13 mouse cellular contexts compared by ENCODE assay signal in the genomic region with DNA sequence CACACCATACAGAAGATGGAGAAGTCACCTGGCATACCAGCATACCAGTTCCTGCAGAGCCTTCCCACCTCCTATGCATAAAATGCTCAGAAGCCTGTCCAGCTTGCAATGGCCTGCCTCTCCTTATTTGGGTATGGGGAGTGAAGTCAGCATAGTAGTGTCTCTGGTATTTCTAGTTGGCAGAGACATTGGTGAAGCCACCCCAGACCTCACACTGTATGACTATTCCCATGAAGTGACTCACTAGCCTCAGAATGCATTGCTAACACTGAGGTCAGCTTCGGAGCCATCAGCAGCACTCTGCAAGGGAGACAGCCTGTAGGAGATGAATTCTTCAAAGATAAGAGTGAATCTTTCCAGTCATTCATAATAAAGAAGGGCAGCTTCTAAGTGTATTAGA.
DNase-seq lines count a peak whose midpoint lies in the region; ATAC-seq and TF ChIP-seq lines count a peak whose summit lies in the region.
"Had no signal": no experiment of that assay in that cellular context is flagged by ENCODE, and none has a peak within 500 bp of the region (broad histone marks: within the 10 kb centered on the region; RNA-seq: fewer than 3 reads in every experiment).

No protein-coding gene starts in this region.

- TF ChIP-seq CTCF in stomach, postnatal 0 days (IDR thresholded peaks at IDR 0.05; ENCODE audit: low read depth), result no peak

- no peak overlapping the region for H3K4me3 ChIP-seq in stomach, postnatal 0 days (ENCODE audit: low read depth, low read length)
- H3K4me3 ChIP-seq: embryonic facial prominence, embryonic 15.5 days; megakaryocyte, embryonic 14.5 days had no signal

- no peak overlapping the region for H3K9ac ChIP-seq in stomach, postnatal 0 days (ENCODE audit: low read length)
- H3K9ac ChIP-seq: embryonic facial prominence, embryonic 15.5 days had no signal

- no peak overlapping the region for H3K27ac ChIP-seq in stomach, postnatal 0 days (replicated peaks)
- H3K27ac ChIP-seq: embryonic facial prominence, embryonic 15.5 days had no signal

- peak; percentile 72; the same call in 1 of the 2 replicates for ATAC-seq in stomach, postnatal 0 days (ENCODE audit: low FRiP score, low TSS enrichment)

- H3K36me3 ChIP-seq in stomach, postnatal 0 days (ENCODE audit: control insufficient read depth, insufficient read depth, low read length), result no peaks in the 10 kb centered on the region
- H3K36me3 ChIP-seq: embryonic facial prominence, embryonic 15.5 days had no signal

- H3K4me1 ChIP-seq in stomach, postnatal 0 days (replicated peaks; ENCODE audit: control insufficient read depth, insufficient read depth), result no peaks in the 10 kb centered on the region
- H3K4me1 ChIP-seq: embryonic facial prominence, embryonic 15.5 days; megakaryocyte, embryonic 14.5 days had no signal

- no peaks in the 10 kb centered on the region for H3K9me3 ChIP-seq in stomach, postnatal 0 days (ENCODE audit: control insufficient read depth, low read length)
- H3K9me3 ChIP-seq: embryonic facial prominence, embryonic 15.5 days; megakaryocyte, embryonic 14.5 days had no signal

- no peak overlapping the region for H3K4me2 ChIP-seq in stomach, postnatal 0 days (replicated peaks; ENCODE audit: low read depth)
- H3K4me2 ChIP-seq: embryonic facial prominence, embryonic 15.5 days had no signal

- 65% methylated on average over 1 of the region's 1 CpGs for WGBS in stomach, postnatal 0 days

- intact Hi-C loops in gastrocnemius, postnatal 14 days (cut with DNase I; ENCODE audit: low total_unique reads), result no loop called here
- intact Hi-C loops in heart, postnatal 25 days (cut with DNase I), result no loop called here

- DNase-seq in gastrocnemius, postnatal 14 days, result peak; percentile 13
- DNase-seq in gastrocnemius, postnatal 10 days, result no peak
- peak; percentile 80 for DNase-seq in fibroblast of lung, adult 2 months (ENCODE audit: low read depth)
- peak; percentile 10 for DNase-seq in heart, postnatal 25 days (ENCODE audit: low spot score)
- DNase-seq in stomach, postnatal 0 days (ENCODE audit: low spot score), result no peak
- DNase-seq in kidney, adult 8-10 months, result no peak
- no peak for DNase-seq in kidney, adult 18-20 months
- DNase-seq in T-cell, adult 2 months (ENCODE audit: low spot score), result no peak
- DNase-seq: cerebellum, postnatal 25 days; kidney, adult 2 months; liver had no signal

- no peak for TF ChIP-seq EP300 in stomach, postnatal 0 days (optimal IDR thresholded peaks at IDR 0.05)

- H3K27me3 ChIP-seq in stomach, postnatal 0 days (ENCODE audit: control insufficient read depth, insufficient read depth, low read length), result no peaks in the 10 kb centered on the region
- H3K27me3 ChIP-seq: embryonic facial prominence, embryonic 15.5 days; megakaryocyte, embryonic 14.5 days had no signal

Comparison
In these comparisons a context has a peak if more than half of its experiments do, and no peak if none do; other contexts are left out.
1. DNase-seq: peak in gastrocnemius, postnatal 14 days (single experiment), fibroblast of lung, adult 2 months (single experiment) and heart, postnatal 25 days (single experiment); none in gastrocnemius, postnatal 10 days (single experiment), stomach, postnatal 0 days (single experiment), kidney, adult 8-10 months (0 of 2), kidney, adult 18-20 months (single experiment) and T-cell, adult 2 months (single experiment).